Mouse (Mus musculus): ENCODE data around the gene Rtl9.

DNA sequence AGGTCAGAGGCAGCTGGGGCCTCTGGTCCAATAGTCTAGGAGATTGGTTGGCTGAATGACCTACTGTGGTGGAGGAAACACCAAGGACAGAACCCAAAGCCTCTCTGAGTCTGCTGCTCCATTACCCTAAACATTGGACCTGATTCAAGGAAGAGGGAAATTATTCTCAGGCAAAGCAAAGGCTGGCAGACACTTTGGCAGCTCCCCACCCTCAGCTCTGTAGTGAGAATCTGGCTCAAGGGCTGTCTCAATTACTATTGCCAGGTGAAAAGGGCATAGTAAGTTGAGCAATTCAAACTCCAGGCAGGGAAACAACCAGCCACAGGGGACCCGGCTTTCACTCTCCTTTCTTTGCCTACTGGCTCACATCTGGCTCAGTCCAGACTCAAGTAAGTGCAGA lies 6.5 kb downstream of the Rtl9 start:
- TF ChIP-seq CTCF (IDR thresholded peaks at IDR 0.05; ENCODE audit: low read depth) (no peak), EP300 (IDR thresholded peaks at IDR 0.05; ENCODE audit: low read depth) (no peak)
